Mouse (Mus musculus): ENCODE results near the gene Tubb2b. TPM values are rescaled to one million over a fixed set of nuclear protein-coding genes. Genes with fewer than 3 reads are reported as not detected.

Tubb2b gene
- total RNA-seq (2014; rRNA removed) (0.20 TPM in 1 of 2 replicates, not detected in the other), polyA plus RNA-seq (2012; rRNA removed) (0.11 and 0.33 TPM in 2 replicates)

DNA sequence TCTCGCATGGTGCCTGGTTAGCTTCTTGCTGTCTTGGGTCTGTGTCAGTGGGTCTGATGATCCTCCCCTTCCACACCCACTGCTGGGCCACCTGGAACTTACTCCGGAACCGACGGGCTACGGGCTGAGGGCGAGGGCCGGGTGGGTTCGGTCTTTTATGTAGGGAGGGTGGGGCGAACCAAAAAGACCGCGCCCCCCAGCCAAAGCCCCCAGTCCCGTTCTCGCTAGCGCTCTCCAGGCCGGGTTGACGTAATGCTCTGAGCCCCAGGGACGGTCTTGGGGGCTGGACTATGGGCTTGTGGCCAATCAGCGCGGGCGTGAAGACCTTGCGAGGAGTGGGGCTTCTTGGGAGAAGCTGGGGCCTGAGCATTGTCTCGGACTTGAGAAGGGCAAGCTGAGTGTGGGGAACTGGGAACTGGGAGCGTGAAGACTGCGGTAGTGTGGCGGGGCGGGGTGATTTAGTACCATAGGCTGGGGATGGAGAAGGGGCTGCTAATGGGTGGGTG lies at the start of gene Tubb2b:
Tubb2b (minus strand) TSS at position 241 of the 506 bp plus-strand sequence.
- Histone ChIP-seq H3K9ac (ENCODE audit: low read depth, low read length) (no peak within 1 kb of the TSS; the same call in 1 of the 2 replicates), H3K27me3 (ENCODE audit: control insufficient read depth, insufficient read depth, low read length) (peaks cover 15% of the 10 kb centered on the region; the same call in 1 of the 2 replicates), H3K4me3 (ENCODE audit: insufficient read depth, low read depth, low read length) (peak within 1 kb of the TSS; percentile 50), H3K79me2 (ENCODE audit: control insufficient read depth, insufficient read depth, low read length) (no peaks in the 10 kb centered on the region), H3K36me3 (ENCODE audit: control insufficient read depth, insufficient read depth, low read length) (no peaks in the 10 kb centered on the region), H3K27ac (replicated peaks; ENCODE audit: insufficient read depth, low read depth, low read length) (no peak within 1 kb of the TSS), H3K4me1 (ENCODE audit: control insufficient read depth, insufficient read depth, low read length) (peaks cover 8% of the 10 kb centered on the region; the same call in 1 of the 2 replicates)
- DNase-seq (ENCODE audit: extremely low read depth, low read depth, low spot score), result no peak
- 3% methylated on average over 26 of the region's 26 CpGs for WGBS
- TF ChIP-seq POLR2A (IDR thresholded peaks at IDR 0.05; ENCODE audit: extremely low read depth, insufficient read depth, low read length) (no peak), CTCF (IDR thresholded peaks at IDR 0.05; ENCODE audit: low read depth, low read length) (no peak)

- H3K27me3 ChIP-seq (ENCODE audit: control insufficient read depth, insufficient read depth, low read length), result no peaks in the 10 kb centered on the region
- no peak overlapping the region for H3K27ac ChIP-seq (replicated peaks; ENCODE audit: insufficient read depth, low read depth, low read length)
- no peak for TF ChIP-seq CTCF (IDR thresholded peaks at IDR 0.05; ENCODE audit: low read depth, low read length)
- no peak for TF ChIP-seq POLR2A (IDR thresholded peaks at IDR 0.05; ENCODE audit: extremely low read depth, insufficient read depth, low read length)
- H3K79me2 ChIP-seq (ENCODE audit: control insufficient read depth, insufficient read depth, low read length), result no peaks in the 10 kb centered on the region
- no peaks in the 10 kb centered on the region for H3K36me3 ChIP-seq (ENCODE audit: control insufficient read depth, insufficient read depth, low read length)
- DNase-seq (ENCODE audit: extremely low read depth, low read depth, low spot score), result no peak
- 88% methylated on average over 6 of the region's 6 CpGs for WGBS
- H3K4me3 ChIP-seq (ENCODE audit: insufficient read depth, low read depth, low read length), result no peak overlapping the region
- no peaks in the 10 kb centered on the region for H3K4me1 ChIP-seq (ENCODE audit: control insufficient read depth, insufficient read depth, low read length)
- H3K9ac ChIP-seq (ENCODE audit: low read depth, low read length), result no peak overlapping the region
Measured at GRCm38 (mm10) chr13:34174025-34174424, 43.8 kb upstream of the Tubb2b start.

GRCm38 (mm10) chr13:34163304-34163975 lies 33.2 kb upstream of the Tubb2b start:
- no peak overlapping the region for H3K27ac ChIP-seq (replicated peaks; ENCODE audit: insufficient read depth, low read depth, low read length)
- 25% methylated on average over 12 of the region's 12 CpGs for WGBS
- peaks cover 3% of the 10 kb centered on the region; the same call in 1 of the 2 replicates for H3K4me1 ChIP-seq (ENCODE audit: control insufficient read depth, insufficient read depth, low read length)

DNA sequence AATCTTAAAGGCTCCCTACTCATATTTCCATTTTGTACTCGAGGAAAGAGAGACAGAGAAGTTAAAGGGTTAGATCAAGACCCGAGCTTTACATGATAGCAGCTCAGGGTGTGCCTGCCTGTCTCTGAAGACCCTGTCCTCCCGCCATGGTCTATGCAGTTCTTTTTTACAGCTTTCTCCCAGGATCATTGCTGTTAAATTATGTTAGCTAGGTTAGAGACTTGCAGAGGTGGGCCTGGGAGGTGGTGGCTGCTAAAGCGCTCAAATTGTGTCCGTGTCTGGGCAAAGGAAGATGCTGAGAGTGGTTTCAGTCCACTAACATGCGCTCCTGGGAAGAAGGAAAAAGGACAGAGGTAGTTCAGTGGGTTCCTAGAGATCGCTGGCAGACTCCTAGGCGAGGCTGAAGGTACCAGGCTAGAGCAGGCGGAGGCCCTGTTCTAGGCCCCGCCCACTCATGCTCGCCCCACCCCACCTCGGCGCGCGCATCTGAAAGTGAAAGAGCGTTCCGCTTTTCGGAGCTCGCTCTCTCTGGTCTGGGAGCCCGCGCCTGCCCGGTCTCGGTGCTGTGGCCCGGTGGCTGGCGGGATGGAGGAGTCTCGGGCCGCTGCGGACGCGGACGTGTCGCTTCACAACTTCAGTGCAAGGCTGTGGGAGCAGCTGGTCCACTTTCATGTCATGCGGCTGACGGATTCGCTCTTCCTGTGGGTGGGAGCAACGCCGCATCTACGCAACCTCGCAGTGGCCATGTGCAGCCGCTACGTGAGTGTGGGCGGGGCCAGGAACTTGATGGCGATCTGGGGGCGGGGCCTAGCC lies 32.4 kb upstream of the Tubb2b start, which contains the start of gene Psmg4:
Psmg4 (plus strand) TSS at position 474 of the 813 bp plus-strand sequence.
- Histone ChIP-seq H3K79me2 (ENCODE audit: control insufficient read depth, insufficient read depth, low read length) (0 out of 2 replicates have a peak, but pooled peaks cover 3% of the 10 kb centered on the region), H3K36me3 (ENCODE audit: control insufficient read depth, insufficient read depth, low read length) (peaks cover 6% of the 10 kb centered on the region; the same call in 1 of the 2 replicates), H3K9ac (ENCODE audit: low read depth, low read length) (peak within 1 kb of the TSS; percentile 77), H3K27ac (replicated peaks; ENCODE audit: insufficient read depth, low read depth, low read length) (peak within 1 kb of the TSS; percentile 67), H3K27me3 (ENCODE audit: control insufficient read depth, insufficient read depth, low read length) (no peaks in the 10 kb centered on the region), H3K4me1 (ENCODE audit: control insufficient read depth, insufficient read depth, low read length) (peaks cover 3% of the 10 kb centered on the region; the same call in 1 of the 2 replicates), H3K4me3 (ENCODE audit: insufficient read depth, low read depth, low read length) (peak within 1 kb of the TSS; percentile 68)
- peak; percentile 73 for DNase-seq (ENCODE audit: extremely low read depth, low read depth, low spot score)
- no peak for TF ChIP-seq CTCF (IDR thresholded peaks at IDR 0.05; ENCODE audit: low read depth, low read length)
- peak; percentile 68; the same call in 1 of the 2 replicates for TF ChIP-seq POLR2A (IDR thresholded peaks at IDR 0.05; ENCODE audit: extremely low read depth, insufficient read depth, low read length)
- WGBS, result 5% methylated on average over 44 of the region's 44 CpGs

More at GRCm38 (mm10) chr13:34163304-34163975, 33.2 kb upstream of the Tubb2b start:
- H3K36me3 ChIP-seq (ENCODE audit: control insufficient read depth, insufficient read depth, low read length), result peaks cover 6% of the 10 kb centered on the region; the same call in 1 of the 2 replicates
- H3K27me3 ChIP-seq (ENCODE audit: control insufficient read depth, insufficient read depth, low read length), result no peaks in the 10 kb centered on the region
- DNase-seq (ENCODE audit: extremely low read depth, low read depth, low spot score), result peak; percentile 15
- TF ChIP-seq CTCF (IDR thresholded peaks at IDR 0.05; ENCODE audit: low read depth, low read length) (no peak), POLR2A (IDR thresholded peaks at IDR 0.05; ENCODE audit: extremely low read depth, insufficient read depth, low read length) (no peak)
- H3K9ac ChIP-seq (ENCODE audit: low read depth, low read length), result peak overlapping the region; percentile 33; the same call in 1 of the 2 replicates
- H3K4me3 ChIP-seq (ENCODE audit: insufficient read depth, low read depth, low read length), result peak overlapping the region; percentile 68
- H3K79me2 ChIP-seq (ENCODE audit: control insufficient read depth, insufficient read depth, low read length), result 0 out of 2 replicates have a peak, but pooled peaks cover 3% of the 10 kb centered on the region

GRCm38 (mm10) chr13:34159926-34160325 lies 29.7 kb upstream of the Tubb2b start:
- H3K4me3 ChIP-seq (ENCODE audit: insufficient read depth, low read depth, low read length), result no peak overlapping the region
- no peak overlapping the region for H3K9ac ChIP-seq (ENCODE audit: low read depth, low read length)
- H3K79me2 ChIP-seq (ENCODE audit: control insufficient read depth, insufficient read depth, low read length), result 0 out of 2 replicates have a peak, but pooled peaks cover 3% of the 10 kb centered on the region
- no peaks in the 10 kb centered on the region for H3K36me3 ChIP-seq (ENCODE audit: control insufficient read depth, insufficient read depth, low read length)
- H3K4me1 ChIP-seq (ENCODE audit: control insufficient read depth, insufficient read depth, low read length), result peaks cover 3% of the 10 kb centered on the region; the same call in 1 of the 2 replicates
- 78% methylated on average over 1 of the region's 1 CpGs for WGBS
- TF ChIP-seq CTCF (IDR thresholded peaks at IDR 0.05; ENCODE audit: low read depth, low read length), result no peak
- no peak for TF ChIP-seq POLR2A (IDR thresholded peaks at IDR 0.05; ENCODE audit: extremely low read depth, insufficient read depth, low read length)
- no peak for DNase-seq (ENCODE audit: extremely low read depth, low read depth, low spot score)
- no peaks in the 10 kb centered on the region for H3K27me3 ChIP-seq (ENCODE audit: control insufficient read depth, insufficient read depth, low read length)
- no peak overlapping the region for H3K27ac ChIP-seq (replicated peaks; ENCODE audit: insufficient read depth, low read depth, low read length)

Measured in liver, adult 2 months (tissue).